Mouse (Mus musculus) adrenal gland, postnatal 14 days (tissue): Measurements from ENCODE around the gene Opn1sw. TPM values are rescaled to one million over a fixed set of nuclear protein-coding genes. Genes with fewer than 3 reads are reported as not detected.
"Not testable (repeated sequence)": the region's sequence is repeated elsewhere in the genome, so short reads cannot be mapped to it uniquely, and the experiment has no call there.

Source experiments
- DNase-seq: peaks from one replicate; pipeline ENCODE4 v3.0.0; 2021; ENCODE audit warnings: mixed read lengths
- total RNA-seq: library from RNA; stranded (reverse); gene quantifications from 2 replicates; pipeline ENCODE4 v1.2.3, GENCODE M21; 2021

Opn1sw gene
- total RNA-seq, 1 experiment from 2014 or later = not detected

DNA sequence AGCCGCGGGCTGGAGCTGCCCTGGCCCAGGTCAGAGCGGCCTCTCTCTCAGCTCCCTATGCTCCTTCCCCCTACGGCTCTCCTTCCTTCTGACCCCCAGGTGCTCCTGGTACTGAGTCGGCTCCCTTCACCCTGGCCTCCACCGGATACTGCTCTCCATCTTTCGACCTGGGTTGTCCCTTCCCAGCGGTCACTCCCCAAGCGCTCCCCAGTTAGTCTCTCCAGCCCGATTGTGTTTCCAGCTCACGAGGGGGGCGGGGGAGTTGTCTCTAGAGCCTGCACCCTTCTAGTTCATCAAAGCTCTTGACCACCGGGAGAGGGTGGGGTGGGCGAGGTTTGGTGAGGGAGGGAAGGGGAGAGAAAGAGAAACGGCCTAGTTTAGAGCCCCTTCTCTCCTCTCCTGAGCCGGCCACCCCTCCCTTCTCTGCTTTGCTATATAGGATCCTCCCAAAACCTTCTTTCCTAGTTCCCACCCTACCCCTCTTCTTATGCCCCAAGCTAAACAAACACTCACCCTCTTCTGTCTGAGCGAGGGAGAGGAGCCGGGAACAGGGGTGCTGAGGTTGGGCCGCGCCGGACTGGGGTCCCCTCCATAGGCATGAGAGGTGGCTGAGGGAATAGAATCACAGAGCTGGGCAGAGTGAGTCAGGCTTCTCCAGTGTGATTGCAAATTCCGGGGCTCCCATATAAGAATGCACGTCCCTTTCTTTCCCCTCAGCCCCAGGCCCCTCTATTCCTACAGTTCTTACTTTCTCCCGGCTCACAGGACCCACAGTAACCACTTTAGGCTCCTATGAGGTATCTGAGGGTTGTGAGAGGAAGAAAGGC, 8.7 kb upstream of the Opn1sw start:
- DNase-seq = peak; percentile 29

DNA sequence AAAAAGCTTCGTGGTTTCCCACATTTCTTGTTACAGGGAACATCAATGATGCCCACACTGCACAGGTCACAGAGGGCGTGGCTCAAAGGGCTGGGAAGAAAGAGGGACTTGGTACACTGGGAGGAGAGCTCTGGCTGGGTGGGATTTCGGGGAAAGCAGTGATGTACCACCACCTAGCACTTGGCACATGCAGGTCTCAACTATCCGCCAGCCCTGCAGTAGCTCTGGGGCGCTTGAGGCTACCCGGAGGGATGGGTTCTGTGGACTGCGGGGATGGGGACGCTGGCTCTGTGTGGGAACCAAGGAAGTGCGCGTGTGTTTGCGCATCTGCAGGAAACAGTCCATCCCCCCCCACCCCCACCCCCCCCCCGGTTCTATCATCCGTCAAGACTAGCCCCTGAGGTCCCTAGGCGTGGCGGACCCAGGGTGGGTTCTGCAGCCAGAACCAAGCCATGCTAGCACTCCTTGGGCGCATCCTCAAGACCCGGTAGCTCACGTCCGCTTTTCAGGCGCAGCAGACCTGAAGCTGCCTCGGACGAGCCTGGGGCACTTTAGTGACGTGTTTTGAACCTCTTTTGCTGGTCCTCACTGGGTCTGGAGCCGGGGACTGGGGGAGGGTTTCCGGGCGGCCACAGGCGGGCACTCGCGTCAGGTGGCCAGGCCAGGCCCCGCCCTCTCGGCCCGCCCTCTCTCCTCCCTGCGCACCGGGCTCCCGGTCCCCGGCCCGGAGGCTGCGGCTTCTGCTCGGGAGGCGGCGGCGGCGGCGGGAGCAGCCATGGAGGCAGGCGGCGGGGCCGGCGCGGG, 7.8 kb upstream of the Opn1sw start, which contains the start of gene Ccdc136:
Ccdc136 (plus strand) TSS at position 400 of the 804 bp plus-strand sequence.
- DNase-seq = peak; percentile 84

DNA sequence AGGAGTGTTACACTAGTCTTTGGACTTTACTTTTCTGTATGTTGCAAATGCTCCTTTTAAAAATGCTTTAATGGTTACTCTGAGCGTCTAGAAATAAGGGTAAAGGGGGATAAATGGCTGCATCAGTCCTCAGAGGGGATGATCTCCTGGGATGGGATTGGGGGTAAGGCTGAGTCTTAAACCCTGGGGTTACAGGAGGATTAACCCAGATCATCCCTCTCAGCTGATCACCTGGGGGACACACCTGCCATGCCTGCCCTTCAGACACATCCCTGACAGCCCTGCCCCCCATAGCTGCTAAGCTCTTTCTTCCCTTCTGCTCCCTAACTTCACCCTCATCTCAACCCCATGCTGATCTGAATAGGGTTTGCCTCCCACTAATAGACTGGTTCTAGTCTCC, 6.0 kb upstream of the Opn1sw start:
- no peak for DNase-seq

DNA sequence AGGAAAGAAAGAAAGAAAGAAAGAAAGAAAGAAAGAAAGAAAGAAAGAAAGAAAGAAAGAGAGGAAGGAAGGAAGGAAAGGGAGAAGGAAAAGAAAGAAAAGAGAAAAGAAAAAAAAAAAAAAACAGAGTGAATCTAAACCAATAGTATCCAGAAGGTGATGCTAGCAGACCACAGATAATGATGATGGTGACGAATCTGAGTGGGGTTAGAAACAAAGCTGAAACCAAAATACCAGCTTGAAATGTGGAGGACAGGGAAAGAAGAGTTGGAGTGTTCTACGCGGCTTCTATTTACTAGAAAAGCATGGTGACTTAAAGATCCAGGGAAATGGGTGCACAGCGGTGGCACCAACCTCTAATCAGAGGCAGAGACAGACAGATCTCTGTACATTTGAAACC, 3.5 kb upstream of the Opn1sw start:
- DNase-seq = no peak

DNA sequence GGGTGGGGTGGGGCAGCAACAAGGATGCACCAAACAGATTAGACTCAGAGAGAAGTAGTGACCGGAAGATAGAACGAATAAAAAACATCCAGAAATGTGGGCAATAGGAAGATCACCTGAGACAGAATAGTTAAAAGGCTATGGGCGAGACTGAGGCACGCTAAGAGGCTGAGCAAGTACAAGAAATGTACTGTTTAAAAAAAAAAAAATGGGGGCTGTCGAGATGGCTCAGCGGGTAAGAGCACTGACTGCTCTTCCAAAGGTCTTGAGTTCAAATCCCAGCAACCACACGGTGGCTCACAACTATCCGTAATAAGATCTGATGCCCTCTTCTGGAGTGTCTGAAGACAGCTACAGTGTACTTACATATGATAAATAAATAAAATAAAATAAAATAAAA, 3.0 kb upstream of the Opn1sw start:
- not testable (repeated sequence) for DNase-seq

DNA sequence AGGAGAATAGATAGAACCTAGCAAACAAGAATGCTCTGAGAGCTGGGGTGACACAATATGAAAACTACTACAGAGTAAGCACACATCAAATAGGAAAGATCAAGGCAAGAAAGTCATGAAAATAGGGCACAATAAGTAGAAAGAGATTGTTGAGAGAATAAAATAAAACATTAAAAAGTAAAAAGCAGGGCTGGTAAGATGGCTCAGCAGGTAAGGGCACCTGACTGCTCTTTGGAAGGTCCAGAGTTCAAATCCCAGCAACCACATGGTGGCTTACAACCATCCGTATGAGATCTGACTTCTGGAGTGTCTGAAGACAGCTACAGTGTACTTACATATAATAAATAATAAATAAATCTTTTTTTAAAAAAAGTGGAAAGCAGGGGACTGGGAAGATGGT, 2.2 kb upstream of the Opn1sw start:
- not testable (repeated sequence) for DNase-seq

DNA sequence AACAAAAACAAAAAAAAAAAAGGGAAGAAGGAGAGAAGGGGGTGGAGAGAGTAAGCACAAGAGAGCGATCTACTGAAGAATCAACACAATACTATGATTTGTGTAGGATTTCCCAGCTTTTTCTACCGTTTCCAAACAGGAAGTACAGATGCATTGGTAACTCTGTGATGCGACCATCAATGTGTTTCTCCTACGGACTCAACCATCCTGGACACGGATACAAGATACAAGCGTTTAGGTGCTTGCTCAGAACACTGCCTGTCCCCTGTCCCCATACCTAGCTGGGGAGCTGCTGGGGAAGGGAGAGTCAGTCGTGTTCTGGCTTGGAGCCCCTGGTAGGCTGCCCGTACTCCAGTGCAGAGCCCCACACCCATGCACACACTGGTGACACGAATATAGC, 1.2 kb upstream of the Opn1sw start:
- no peak for DNase-seq

DNA sequence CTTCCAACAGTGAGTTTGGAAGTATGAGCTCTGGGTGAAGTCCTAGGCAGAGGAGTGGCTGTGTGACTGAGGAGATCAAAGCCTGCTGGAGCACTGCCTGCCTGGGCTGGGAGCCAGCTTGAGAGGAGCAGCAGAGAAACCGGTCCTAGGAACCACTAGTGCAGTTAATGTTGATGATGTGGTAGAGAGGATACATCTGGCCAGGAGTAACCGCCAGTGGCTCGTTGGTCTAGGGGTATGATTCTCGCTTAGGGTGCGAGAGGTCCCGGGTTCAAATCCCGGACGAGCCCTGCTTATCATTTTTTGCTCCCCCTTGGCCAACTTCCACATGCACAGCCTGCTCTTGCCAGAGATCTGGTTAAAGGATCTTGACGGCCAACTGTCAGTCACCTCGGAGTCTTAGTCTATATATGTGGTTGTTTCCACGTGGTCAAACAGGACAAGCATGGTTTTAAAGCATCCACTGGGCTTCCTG, 375 bp upstream of the Opn1sw start:
- peak; percentile 90 for DNase-seq

DNA sequence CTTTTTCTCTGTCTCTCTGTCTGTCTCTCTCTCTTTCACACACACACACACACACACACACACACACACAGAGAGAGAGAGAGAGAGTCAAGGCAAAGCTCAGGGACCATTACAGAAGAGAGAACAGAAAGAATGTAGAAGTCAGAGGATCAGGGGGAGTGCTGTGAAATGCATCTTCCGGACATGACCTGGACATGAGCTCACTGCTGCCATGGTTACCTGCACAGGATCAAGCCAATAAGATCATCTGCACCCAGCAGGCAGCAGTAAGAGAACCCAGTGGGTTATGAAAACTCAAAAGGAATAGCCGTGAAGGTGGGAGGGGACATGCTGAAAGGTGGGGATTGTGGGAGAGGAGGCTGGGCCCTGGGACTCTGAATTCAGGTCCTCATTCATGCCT, 5.8 kb downstream of the Opn1sw start:
- DNase-seq = no peak

DNA sequence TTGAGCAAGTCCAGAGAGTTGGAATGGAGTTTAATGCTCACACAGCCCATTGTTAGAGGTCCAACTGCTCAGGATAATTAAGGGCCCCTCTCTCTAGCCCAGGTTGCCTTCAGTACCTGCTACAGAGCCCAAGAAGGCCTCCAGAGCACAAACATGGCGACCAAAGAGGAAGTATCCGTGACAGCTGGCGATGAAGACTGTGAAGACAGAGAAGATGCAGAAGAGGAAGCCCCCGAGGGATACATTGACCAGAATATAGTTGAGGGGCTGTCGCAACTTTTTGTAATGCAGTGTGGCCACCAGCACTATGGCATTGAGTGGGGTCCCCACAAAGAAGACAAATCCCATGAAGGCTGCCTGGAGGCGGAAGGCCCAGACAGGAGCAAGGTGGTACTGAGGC, 8.3 kb downstream of the Opn1sw start:
- no peak for DNase-seq

DNA sequence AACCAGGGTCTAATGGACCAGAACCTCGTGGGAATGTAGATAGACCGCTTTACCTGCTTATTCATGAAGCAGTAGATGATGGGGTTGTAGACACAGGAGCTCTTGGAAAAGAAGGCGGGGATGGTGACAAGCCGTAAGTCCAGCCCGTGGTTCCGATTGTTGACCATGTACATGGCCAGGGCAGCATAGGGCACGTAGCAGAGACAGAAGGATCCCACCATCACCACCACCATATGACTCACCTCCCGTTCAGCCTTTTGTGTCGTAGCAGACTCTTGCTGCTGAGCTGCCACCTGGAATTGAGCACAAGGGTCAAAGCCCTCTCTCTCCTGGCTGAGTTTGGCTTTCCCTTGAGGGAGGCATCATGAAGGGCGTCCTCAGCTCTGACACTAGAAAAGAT, 9.6 kb downstream of the Opn1sw start:
- DNase-seq = no peak

DNA sequence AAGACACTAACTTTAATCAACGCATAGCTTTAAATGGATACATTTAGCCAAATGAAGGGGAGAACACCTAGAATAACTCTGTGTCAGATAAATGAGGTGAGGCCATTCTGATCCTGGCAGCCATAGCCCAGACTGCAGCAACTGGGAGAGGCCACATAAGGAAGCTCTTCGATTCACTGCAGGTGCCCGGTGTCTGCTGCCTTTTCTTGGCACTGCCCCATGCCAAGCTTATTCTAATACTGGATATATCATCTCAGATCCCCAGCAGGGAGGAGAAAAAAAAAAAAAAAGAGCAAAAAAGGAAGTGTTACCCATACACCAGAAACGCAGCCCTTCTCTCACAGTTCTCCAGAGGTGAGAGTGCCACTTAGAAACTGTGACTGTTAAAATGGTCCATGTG, 10.9 kb downstream of the Opn1sw start:
- DNase-seq = no peak

DNA sequence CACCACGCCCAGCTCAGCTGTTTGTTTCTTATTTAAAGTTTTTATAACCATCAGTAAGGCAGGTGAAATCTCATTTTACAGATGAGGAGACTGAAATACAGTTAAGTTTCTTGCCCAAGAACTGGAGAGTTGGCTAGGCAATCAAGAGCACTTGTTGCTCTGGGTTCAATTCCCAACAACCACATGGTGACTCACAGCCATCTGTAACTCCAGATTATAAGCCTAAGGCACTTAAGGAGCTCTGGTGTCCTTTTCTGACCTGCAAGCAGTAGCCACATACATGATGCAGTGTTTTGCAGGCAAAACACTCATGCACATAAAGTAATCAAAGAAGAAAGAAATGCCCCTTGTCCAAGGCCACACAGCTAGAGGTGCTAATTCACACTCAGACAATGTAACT, 23.0 kb downstream of the Opn1sw start:
- DNase-seq = no peak

DNA sequence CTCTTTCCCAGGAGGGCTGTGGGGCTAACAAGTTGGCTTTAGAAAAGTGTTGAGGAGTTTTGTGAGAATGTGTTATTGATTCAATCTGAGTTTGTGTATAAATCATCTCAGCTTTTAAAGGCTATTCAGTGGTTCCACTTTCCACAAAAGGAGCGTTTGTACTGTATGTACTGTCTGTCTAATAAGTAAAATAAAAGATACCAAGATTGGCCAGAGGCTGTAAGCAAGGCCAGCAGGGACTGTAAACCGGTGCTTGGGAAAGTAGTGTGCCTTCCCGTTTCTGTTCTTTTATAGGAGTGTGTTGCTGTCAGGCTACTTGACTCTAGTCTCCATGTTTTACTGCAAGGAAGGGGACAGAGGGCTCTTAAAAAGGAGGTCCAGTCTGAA, 25.1 kb downstream of the Opn1sw start:
- no peak for DNase-seq

DNA sequence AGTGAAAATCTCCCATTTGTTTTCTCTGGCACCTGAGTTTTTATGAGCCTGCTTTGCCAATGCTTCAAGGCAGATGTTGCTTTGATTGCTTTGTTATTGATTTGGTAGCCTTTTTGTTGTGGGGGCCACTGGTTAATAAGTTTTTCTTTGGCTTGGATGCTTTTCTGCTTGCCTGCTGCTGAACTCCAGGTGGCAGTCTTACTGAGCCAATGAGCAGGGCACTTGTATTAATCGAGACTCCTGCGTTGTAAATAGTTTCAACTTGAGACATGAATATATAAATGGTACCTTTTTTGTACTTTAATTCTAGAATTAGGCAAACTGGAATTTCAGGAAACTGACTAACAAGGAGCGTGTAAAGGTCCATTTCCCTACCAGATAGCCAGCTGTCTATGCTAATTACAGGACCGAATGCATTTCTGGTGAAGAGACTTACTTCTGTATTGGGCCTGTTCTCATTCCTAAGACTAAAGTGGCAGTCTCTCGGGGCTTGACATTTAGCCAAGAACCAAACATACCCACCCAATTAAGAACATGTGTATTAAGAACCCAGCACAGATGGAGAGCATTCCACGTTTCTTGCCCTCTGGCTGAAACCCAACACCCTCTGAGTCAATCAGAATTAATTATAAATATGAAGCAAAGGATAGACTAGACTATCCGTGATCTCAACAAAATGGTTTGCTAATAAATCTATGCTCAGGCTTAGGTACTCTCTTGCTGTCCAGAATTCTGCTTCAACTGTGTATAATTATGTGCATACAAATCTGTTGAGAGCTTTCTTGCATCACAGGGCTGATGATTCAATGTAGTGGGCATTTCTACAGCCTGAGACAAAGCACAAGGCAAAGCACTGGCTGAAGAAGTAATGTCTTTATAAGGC, 25.8 kb downstream of the Opn1sw start:
- DNase-seq = no peak

DNA sequence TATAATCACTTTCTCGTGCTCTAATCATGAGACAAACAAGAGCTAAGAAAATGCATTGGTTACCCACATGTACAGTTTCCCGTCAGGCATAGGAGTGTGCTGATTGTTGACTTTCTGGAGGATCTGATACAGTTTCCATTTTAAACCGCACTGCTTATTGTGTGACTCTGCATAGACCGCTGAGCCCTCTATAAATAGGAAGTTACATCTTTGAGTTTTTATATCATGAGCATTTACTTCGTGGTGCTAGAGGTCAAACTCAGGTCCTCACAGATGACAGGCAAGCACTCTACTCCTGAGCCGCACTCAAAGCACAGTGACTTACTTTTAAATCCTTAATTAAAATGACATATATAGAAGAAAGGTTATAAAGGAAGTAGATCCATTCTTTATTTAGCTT, 28.1 kb downstream of the Opn1sw start:
- no peak for DNase-seq

DNA sequence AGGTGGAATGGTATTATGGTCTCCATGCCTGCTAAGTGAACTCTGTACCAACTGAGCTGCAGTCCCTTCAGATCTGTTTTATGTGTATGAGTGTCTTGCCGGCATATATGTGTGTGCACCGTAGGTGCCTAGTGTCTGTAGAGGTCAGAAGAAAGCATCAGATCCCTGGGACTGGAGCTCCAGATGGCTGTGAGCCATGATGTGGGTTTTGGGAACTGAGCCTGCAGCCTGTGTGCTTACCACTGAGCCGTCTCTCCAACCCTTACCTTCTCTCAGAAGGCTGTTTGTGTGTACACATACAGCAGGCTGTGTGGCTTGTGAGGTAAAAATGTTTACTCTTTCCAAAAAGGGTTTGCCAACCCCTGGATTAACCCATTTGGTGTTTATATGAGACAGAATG, 28.9 kb downstream of the Opn1sw start:
- no peak for DNase-seq

DNA sequence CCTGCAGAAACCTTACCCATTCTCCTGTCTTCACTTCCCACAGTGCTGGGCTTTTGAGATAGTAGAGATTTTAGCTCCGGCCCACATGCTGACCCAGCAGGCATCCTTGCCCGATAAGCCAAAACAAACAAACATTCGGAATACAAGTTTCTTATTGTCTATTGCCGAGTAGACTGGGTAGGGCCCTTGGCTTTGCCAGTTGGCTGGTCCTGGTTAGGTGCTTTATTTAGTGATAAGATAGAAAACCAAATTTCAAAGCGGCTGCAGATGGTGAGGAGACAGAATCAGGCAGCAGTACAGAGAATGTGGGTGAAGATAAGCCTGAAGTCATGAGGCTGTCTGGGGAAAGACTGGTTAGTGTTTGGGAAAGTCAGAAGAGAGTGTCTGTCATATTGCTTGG, 35.5 kb downstream of the Opn1sw start:
- no peak for DNase-seq

DNA sequence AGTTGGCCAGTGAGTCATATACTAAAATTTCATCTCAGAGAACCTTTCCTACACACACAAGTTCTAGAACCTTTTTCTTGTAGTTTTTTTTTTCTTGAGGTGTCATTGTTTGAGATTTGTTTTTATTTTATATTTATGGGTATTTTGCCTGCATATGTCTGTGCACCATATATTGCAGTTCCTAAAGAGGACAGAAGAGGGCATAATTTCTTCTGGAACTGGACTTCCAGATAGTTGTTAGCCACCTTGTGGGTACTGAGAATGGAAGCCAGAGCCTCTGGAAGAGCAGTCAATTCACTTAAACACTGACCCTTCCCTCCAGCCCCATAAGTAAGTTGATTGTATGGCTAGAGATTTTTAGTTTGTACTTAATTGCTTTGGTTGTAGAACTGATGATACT, 36.7 kb downstream of the Opn1sw start:
- DNase-seq = no peak

DNA sequence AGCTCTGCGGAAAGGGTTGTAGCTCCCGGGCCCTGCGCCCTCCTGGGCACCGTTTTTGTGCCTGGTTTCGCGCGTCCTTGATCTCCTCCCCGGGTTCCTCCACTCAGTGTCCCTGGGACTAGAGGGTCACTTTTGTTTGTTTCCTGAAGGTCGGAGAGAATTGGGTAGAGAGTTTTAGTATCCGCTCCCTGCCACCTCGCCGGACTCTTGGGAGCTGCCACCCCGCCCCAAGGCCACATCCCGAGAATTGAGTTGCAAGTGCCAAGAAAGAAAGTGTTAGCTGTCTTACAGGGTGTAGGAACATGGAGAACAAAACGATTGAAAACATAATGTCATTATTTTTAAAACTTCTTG, 39.9 kb downstream of the Opn1sw start:
- peak; percentile 68 for DNase-seq

DNA sequence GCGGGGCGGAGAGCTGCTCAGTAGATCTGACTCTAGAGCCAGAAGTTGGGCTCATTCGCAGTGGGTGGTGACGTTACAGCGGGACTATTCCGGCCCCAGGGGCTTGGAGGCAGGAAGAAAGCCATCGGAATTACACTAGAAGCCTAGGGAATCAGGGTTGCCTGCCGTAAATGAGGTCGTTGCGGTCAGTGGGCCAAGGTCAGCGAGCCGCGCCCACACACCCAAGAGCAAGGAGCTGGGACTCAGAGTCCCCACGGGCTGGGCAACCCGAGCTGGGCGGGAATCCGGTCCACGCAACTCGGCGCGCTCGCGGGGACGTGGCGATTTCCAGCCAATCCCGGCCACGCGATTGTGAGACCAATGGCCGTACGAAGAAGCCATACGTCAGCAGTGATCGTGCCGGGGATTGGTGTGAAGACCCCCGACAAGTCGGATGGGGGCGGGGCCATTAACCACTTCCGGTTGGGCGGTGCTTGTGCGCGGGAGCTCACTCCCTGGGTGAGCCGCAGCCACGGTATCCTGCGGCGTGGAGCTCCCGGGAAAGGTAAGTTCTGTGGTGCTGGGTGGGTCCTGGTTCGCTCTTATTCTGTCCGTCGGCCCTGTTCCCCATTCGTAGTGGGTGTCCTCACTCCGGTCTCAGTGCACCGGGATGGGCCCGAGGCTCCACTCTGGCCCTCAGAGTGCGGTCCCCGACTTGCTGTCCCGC, 40.5 kb downstream of the Opn1sw start, which contains the start of gene Calu:
Calu (plus strand) TSS at position 405 of the 706 bp plus-strand sequence.
- DNase-seq = peak; percentile 100

DNA sequence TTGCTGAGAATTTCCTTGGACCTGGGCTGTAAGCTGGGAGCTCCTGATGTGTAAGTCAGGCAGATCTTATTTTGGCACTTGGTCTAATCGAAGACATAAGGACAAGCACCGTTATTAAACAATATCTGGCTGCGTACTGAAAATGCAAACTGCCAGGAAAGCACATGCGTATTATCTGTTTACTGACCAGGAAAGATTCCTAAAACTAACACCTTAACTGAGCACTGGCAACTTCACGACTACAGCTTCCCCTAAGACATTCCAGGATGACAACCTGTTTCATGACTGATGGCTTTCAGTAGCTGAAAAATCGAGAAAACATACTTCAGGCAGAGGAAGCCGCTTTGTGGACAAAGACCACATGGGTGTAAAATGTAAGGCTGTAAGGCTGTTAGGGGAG, 41.1 kb downstream of the Opn1sw start:
- DNase-seq = no peak
